Mouse (Mus musculus) embryonic facial prominence, embryonic 11.5 days (tissue): ENCODE measurements at regions not wholly inside any gene's neighbourhood (a gene's known extent, or its start where the extent isn't known, plus 50 kb on each side); places are given as distances from the start of the nearest gene placed in this dataset.

Experiments used
- ATAC-seq: fragments of 200-750 bp; cut with Nextera tagmentation; replicated peaks from 2 replicates; pipeline ENCODE4 v1.8.0; 2017; ENCODE audit warnings: low read depth; ENCODE audit not compliant: insufficient number of reproducible peaks, low FRiP score, low TSS enrichment
- DNase-seq: peaks from one replicate; pipeline ENCODE4 v3.0.0-alpha.2; 2015; ENCODE audit warnings: low spot score
- H3K27ac ChIP-seq: fragments of 300-500 bp; sonication (generic); replicated peaks from 2 replicates; pipeline ENCODE4 v1.5.1; 2014; ENCODE audit warnings: mild to moderate bottlenecking, low read depth, low read length, control low read depth
- H3K27me3 ChIP-seq: fragments of 300-500 bp; sonication (generic); 2 replicates; pipeline ENCODE4 v1.6.1; 2014; ENCODE audit warnings: mild to moderate bottlenecking, low read length, moderate library complexity, mixed read lengths; ENCODE audit not compliant: control insufficient read depth, insufficient read depth
- H3K36me3 ChIP-seq: fragments of 300-500 bp; sonication (generic); replicated peaks from 2 replicates; pipeline ENCODE4 v1.6.1; 2014; ENCODE audit warnings: low read depth, mild to moderate bottlenecking, low read length, moderate library complexity, mixed read lengths; ENCODE audit not compliant: control insufficient read depth, insufficient read depth
- H3K4me1 ChIP-seq: fragments of 300-500 bp; sonication (generic); 2 replicates; pipeline ENCODE4 v1.6.1; 2014; ENCODE audit warnings: low read length, mixed read lengths; ENCODE audit not compliant: control insufficient read depth, insufficient read depth
- H3K4me2 ChIP-seq: fragments of 300-500 bp; sonication (generic); 2 replicates; pipeline ENCODE4 v1.6.1; 2014; ENCODE audit warnings: low read depth, mild to moderate bottlenecking, control low read depth, low read length, moderate library complexity
- H3K4me3 ChIP-seq: fragments of 300-500 bp; sonication (generic); 2 replicates; pipeline ENCODE4 v1.5.1; 2014; ENCODE audit warnings: low read depth, low read length, control low read depth
- H3K9ac ChIP-seq: fragments of 300-500 bp; sonication (generic); replicated peaks from 2 replicates; pipeline ENCODE4 v1.6.1; 2014; ENCODE audit warnings: mild to moderate bottlenecking, control low read depth, low read length
- H3K9me3 ChIP-seq: fragments of 300-500 bp; sonication (generic); replicated peaks from 2 replicates; pipeline ENCODE4 v1.6.1; 2016; ENCODE audit warnings: mild to moderate bottlenecking, low read length, inconsistent platforms, mixed read lengths; ENCODE audit not compliant: control insufficient read depth
- WGBS: fragments of 180-500 bp; shearing (Covaris S2); extraction: QIAGEN DNeasy Blood & Tissue Kit; methylation state at CpG from one replicate; pipeline ENCODE4 v1.1.7; 2014; 5-methylcytosine and 5-hydroxymethylcytosine counted together

- Histone ChIP-seq H3K36me3 (no peaks in the 10 kb centered on the region), H3K27me3 (no peaks in the 10 kb centered on the region), H3K4me3 (no peak overlapping the region), H3K9me3 (no peaks in the 10 kb centered on the region), H3K27ac (no peak overlapping the region), H3K4me1 (no peaks in the 10 kb centered on the region), H3K9ac (no peak overlapping the region), H3K4me2 (no peak overlapping the region)
- ATAC-seq (no peak), DNase-seq (no peak)
- 57% methylated on average over 3 of the region's 3 CpGs for WGBS
Observed at GRCm38 (mm10) chr13:16756264-16756663, 744.6 kb downstream of the Inhba start.

- H3K36me3 ChIP-seq, result no peaks in the 10 kb centered on the region
- H3K27me3 ChIP-seq, result no peaks in the 10 kb centered on the region
- ATAC-seq (no peak), DNase-seq (no peak)
- H3K9me3 ChIP-seq, result no peaks in the 10 kb centered on the region
- H3K4me3 ChIP-seq, result no peak overlapping the region
- H3K27ac ChIP-seq, result no peak overlapping the region
- no peaks in the 10 kb centered on the region for H3K4me1 ChIP-seq
- H3K9ac ChIP-seq, result no peak overlapping the region
- no peak overlapping the region for H3K4me2 ChIP-seq
Observed at GRCm38 (mm10) chr13:16760045-16760444, 748.4 kb downstream of the Inhba start.

DNA sequence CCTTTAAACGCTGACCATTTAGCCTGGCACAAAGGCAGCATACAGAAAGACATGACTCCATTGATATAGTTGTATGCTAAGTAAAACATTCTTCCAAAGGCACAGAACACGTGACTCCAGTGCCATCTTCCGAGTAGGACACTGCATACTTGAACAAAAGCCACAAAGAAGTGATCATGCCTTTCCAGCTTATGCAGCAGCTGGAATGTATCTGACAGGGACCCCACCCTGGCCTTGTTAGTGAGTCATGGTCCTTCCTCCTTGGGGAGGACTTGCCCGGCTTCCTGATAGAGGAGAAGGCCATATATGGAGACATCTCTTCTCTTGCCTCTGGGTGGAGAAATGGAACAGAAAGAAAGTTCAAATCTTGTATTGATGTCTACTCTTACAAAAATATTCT is 749.8 kb downstream of the Inhba start:
- WGBS, result 92% methylated on average over 4 of the region's 4 CpGs
- no peak for ATAC-seq
- Histone ChIP-seq H3K4me3 (no peak overlapping the region), H3K9ac (no peak overlapping the region), H3K27ac (no peak overlapping the region), H3K9me3 (no peaks in the 10 kb centered on the region), H3K27me3 (no peaks in the 10 kb centered on the region), H3K4me2 (no peak overlapping the region), H3K36me3 (no peaks in the 10 kb centered on the region), H3K4me1 (no peaks in the 10 kb centered on the region)
- DNase-seq, result no peak

DNA sequence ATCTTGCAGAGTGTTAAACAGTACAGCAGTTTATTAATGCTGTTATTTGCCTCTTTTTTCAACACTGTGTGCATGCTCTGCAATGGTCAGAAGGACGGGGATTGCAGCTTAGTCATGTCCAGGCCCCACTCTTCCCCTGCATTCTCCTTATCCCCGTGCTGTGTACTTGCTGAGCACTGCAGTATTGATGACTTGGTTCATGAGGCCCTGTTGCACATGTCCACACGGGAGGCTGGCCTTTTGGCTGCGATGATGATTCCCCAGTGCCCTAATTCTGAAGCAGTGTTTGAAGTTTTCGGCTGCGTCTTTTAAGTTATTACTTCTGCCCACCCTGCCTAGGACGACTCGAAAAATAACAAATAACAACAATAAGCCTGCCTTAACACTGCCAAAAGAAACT is 750.7 kb downstream of the Inhba start:
- H3K27me3 ChIP-seq, result no peaks in the 10 kb centered on the region
- ATAC-seq, result 0 out of 2 replicates have a peak, but pooled peaks have one; percentile 54
- H3K4me2 ChIP-seq, result no peak overlapping the region
- H3K36me3 ChIP-seq, result no peaks in the 10 kb centered on the region
- H3K9me3 ChIP-seq, result no peaks in the 10 kb centered on the region
- no peak overlapping the region for H3K4me3 ChIP-seq
- no peak overlapping the region for H3K9ac ChIP-seq
- no peak for DNase-seq
- no peaks in the 10 kb centered on the region for H3K4me1 ChIP-seq
- no peak overlapping the region for H3K27ac ChIP-seq
- WGBS, result 64% methylated on average over 8 of the region's 8 CpGs

DNA sequence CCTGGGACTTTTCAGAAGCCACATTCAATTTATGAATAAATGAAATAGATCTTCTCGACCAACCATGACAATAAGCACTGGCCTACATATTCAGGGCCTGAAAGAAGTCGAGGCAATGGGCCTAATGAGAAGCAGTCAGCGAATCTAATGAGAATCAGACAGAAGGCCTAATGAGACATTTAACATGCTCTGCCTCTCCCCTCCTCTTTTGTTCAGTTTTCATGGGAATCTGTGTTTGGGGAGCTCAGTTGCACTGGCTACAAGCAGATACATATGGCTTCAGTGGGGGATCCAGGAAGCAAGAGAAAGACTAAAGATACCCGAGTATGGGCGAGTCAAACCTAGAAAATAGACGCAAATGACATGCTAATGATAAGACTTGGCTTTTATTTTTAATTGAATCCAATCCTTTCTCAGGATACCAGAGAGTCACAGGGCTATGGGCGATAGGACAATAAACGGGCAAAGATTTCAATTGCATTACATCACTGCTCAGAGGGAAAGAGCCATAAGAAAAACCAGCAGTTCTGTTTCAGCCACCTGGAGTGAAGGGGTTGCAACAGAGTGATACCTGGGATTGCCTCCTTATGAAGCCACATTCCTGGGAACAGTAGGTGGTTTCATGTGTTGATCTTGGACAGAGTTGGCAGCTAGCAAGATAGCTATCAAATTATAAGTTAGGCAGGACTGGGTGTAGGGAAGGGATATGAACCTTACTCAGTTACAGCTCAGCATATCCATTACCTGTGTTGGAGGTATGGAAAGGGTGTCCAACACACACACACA is 751.3 kb downstream of the Inhba start:
- H3K4me1 ChIP-seq, result no peaks in the 10 kb centered on the region
- DNase-seq, result no peak
- no peak overlapping the region for H3K4me3 ChIP-seq
- H3K27ac ChIP-seq, result no peak overlapping the region
- ATAC-seq, result 0 out of 2 replicates have a peak, but pooled peaks have one; percentile 21
- H3K27me3 ChIP-seq, result no peaks in the 10 kb centered on the region
- H3K9ac ChIP-seq, result no peak overlapping the region
- no peaks in the 10 kb centered on the region for H3K9me3 ChIP-seq
- H3K4me2 ChIP-seq, result no peak overlapping the region
- no peaks in the 10 kb centered on the region for H3K36me3 ChIP-seq
- 62% methylated on average over 8 of the region's 8 CpGs for WGBS

GRCm38 (mm10) chr13:16763746-16764145 is 752.1 kb downstream of the Inhba start:
- H3K9me3 ChIP-seq, result no peaks in the 10 kb centered on the region
- H3K27me3 ChIP-seq, result no peaks in the 10 kb centered on the region
- WGBS, result 4% methylated on average over 2 of the region's 2 CpGs
- H3K36me3 ChIP-seq, result no peaks in the 10 kb centered on the region
- H3K4me1 ChIP-seq, result no peaks in the 10 kb centered on the region
- no peak for ATAC-seq
- H3K4me3 ChIP-seq, result no peak overlapping the region
- no peak overlapping the region for H3K27ac ChIP-seq
- peak; percentile 60 for DNase-seq
- no peak overlapping the region for H3K9ac ChIP-seq
- H3K4me2 ChIP-seq, result no peak overlapping the region

DNA sequence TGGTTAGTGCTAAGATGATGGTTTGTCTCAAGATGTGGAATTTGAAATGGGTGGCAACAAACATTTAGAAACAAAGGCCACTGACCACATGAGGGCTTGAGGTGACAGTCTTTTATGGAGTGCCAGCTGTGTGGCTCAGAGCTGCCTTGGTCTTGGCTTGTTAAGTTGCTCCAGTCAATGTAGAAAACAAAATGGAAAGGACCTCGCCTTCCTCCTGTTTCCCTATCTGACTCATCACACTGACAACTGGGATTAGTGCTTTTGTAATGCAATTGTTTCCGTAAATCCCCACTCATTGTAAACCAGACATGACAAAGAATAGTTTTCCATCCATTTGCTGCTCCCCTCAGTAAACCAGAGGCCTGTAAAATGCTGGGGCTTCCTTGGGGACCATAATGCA is 757.8 kb downstream of the Inhba start:
- H3K27ac ChIP-seq, result no peak overlapping the region
- ATAC-seq, result no peak

DNA sequence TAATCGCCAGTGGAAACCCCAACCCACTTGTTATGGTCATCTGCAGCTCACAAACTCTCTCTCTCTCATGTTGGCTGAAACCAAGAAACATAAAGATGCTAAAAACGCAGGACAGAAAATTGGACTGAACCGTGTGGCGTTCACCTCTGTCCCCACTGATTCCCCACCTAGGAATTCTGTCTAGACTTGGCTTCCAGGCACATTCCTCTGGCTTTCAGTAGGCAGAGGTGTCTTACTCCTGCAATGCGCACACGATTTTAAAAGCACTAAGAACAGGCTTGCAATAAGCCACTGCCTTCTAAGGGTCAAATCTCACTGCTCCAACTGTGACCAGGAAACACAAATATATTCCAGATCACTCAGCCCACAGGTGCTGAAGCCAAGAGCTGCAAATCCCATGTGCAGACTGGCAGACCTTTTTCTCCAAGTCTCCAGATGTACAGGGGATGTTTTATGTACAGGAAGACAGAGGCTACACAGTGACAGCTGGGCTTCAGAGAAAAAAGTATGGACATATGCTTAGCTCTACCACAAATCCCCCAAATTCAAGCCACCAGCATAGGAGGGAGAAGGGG is 758.3 kb downstream of the Inhba start:
- Histone ChIP-seq H3K4me3 (no peak overlapping the region), H3K9ac (no peak overlapping the region), H3K4me1 (no peaks in the 10 kb centered on the region), H3K9me3 (no peaks in the 10 kb centered on the region), H3K36me3 (no peaks in the 10 kb centered on the region), H3K4me2 (no peak overlapping the region), H3K27ac (no peak overlapping the region), H3K27me3 (no peaks in the 10 kb centered on the region)
- peak; percentile 26 for DNase-seq
- WGBS, result 37% methylated on average over 6 of the region's 6 CpGs
- ATAC-seq, result no peak

More for the DNA sequence above, 757.8 kb downstream of the Inhba start:
- H3K36me3 ChIP-seq, result no peaks in the 10 kb centered on the region
- H3K4me1 ChIP-seq, result no peaks in the 10 kb centered on the region
- H3K4me2 ChIP-seq, result no peak overlapping the region
- H3K4me3 ChIP-seq, result no peak overlapping the region
- H3K9ac ChIP-seq, result no peak overlapping the region
- 59% methylated on average over 2 of the region's 2 CpGs for WGBS
- no peaks in the 10 kb centered on the region for H3K27me3 ChIP-seq
- H3K9me3 ChIP-seq, result no peaks in the 10 kb centered on the region
- no peak for DNase-seq
